Mouse (Mus musculus): Measurements from ENCODE around the gene Bend6.

The Bend6 gene

DNA sequence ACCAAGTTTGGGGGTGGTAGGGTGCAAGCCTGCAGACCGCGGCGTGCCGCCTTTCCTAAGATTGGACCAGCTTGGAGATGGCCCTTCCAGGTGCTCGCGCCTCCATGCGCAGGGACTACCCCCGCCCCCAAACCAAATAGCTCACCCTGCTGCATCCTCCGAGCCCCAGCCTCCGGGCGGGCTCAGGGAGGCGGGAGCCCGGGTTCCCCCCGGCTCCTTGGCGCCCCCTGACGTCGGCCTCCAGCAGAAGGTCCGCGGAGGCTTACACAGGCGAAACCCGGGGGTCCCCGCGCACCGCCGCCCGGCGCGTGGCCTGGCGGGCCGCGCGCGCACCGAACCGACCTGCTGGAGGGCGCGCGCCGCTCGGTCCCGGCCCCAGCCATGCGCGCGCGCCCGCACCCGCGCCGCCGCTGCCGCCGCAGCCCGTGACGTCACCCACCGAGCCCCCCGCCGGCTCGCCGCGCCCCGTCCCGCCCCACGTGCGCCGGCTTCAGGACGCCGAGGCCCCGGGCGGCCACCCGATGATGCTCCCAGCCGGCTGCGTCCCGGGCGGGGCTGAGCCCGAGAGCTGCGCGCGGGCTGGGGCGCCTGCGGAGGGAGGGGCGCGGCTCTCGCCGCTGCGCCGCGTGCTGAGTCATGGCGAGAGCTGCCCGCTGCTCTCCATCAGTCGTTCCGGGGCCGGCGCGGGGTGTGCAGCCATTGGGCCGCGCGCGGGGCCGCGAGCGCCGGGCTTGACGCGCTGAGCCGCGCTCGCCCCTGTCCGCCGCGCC is at the start of gene Bend6:
Gene Bend6 (minus strand): TSS at position 396 of the 770 bp plus-strand sequence.
- peaks cover 4% of the 10 kb centered on the region; the same call in 1 of the 2 replicates for H3K9me3 ChIP-seq (ENCODE audit: low read length)
- peaks cover 53% of the 10 kb centered on the region for H3K4me1 ChIP-seq (replicated peaks; ENCODE audit: low read depth, low read length)
- H3K36me3 ChIP-seq (ENCODE audit: insufficient read depth, low read length) = peaks cover 12% of the 10 kb centered on the region; the same call in 1 of the 2 replicates
- TF ChIP-seq POU5F1 (IDR thresholded peaks at IDR 0.05; ENCODE audit: borderline replicate concordance, low read length) (no peak), NANOG (IDR thresholded peaks at IDR 0.05; ENCODE audit: borderline replicate concordance, low read length) (no peak), CTCF (conservative IDR thresholded peaks at IDR 0.05; ENCODE audit: low read length) (no peak)
- peak within 1 kb of the TSS; percentile 85 for H3K4me3 ChIP-seq (replicated peaks; ENCODE audit: low read length)
- H3K27me3 ChIP-seq (ENCODE audit: insufficient read depth, low read length) = peaks cover 34% of the 10 kb centered on the region

GRCm38 (mm10) chr1:33955626-33956025 is 48.0 kb upstream of the Bend6 start:
- no peak overlapping the region for H3K4me3 ChIP-seq (replicated peaks; ENCODE audit: low read length)
- no peaks in the 10 kb centered on the region for H3K4me1 ChIP-seq (replicated peaks; ENCODE audit: low read depth, low read length)
- TF ChIP-seq CTCF (conservative IDR thresholded peaks at IDR 0.05; ENCODE audit: low read length) = no peak
- TF ChIP-seq POU5F1 (IDR thresholded peaks at IDR 0.05; ENCODE audit: borderline replicate concordance, low read length) = no peak
- TF ChIP-seq NANOG (IDR thresholded peaks at IDR 0.05; ENCODE audit: borderline replicate concordance, low read length) = no peak
- H3K36me3 ChIP-seq (ENCODE audit: insufficient read depth, low read length) = no peaks in the 10 kb centered on the region
- H3K9me3 ChIP-seq (ENCODE audit: low read length) = no peaks in the 10 kb centered on the region
- no peaks in the 10 kb centered on the region for H3K27me3 ChIP-seq (ENCODE audit: insufficient read depth, low read length)

GRCm38 (mm10) chr1:33948511-33948910 is 40.9 kb upstream of the Bend6 start:
- H3K36me3 ChIP-seq (ENCODE audit: insufficient read depth, low read length) = no peaks in the 10 kb centered on the region; the same call in 1 of the 2 replicates
- H3K9me3 ChIP-seq (ENCODE audit: low read length) = no peaks in the 10 kb centered on the region
- H3K27me3 ChIP-seq (ENCODE audit: insufficient read depth, low read length) = no peaks in the 10 kb centered on the region
- TF ChIP-seq POU5F1 (IDR thresholded peaks at IDR 0.05; ENCODE audit: borderline replicate concordance, low read length) (no peak), CTCF (conservative IDR thresholded peaks at IDR 0.05; ENCODE audit: low read length) (no peak), NANOG (IDR thresholded peaks at IDR 0.05; ENCODE audit: borderline replicate concordance, low read length) (no peak)
- H3K4me1 ChIP-seq (replicated peaks; ENCODE audit: low read depth, low read length) = peaks cover 50% of the 10 kb centered on the region
- no peak overlapping the region for H3K4me3 ChIP-seq (replicated peaks; ENCODE audit: low read length)

- Histone ChIP-seq H3K27me3 (ENCODE audit: insufficient read depth, low read length) (no peaks in the 10 kb centered on the region), H3K4me3 (replicated peaks; ENCODE audit: low read length) (no peak overlapping the region), H3K4me1 (replicated peaks; ENCODE audit: low read depth, low read length) (peaks cover 54% of the 10 kb centered on the region)
Observed at GRCm38 (mm10) chr1:33947838-33948237, 40.2 kb upstream of the Bend6 start.

GRCm38 (mm10) chr1:33946601-33947395 is 39.2 kb upstream of the Bend6 start:
- Histone ChIP-seq H3K4me1 (replicated peaks; ENCODE audit: low read depth, low read length) (peaks cover 62% of the 10 kb centered on the region), H3K36me3 (ENCODE audit: insufficient read depth, low read length) (no peaks in the 10 kb centered on the region; the same call in 1 of the 2 replicates), H3K27me3 (ENCODE audit: insufficient read depth, low read length) (no peaks in the 10 kb centered on the region), H3K9me3 (ENCODE audit: low read length) (no peaks in the 10 kb centered on the region), H3K4me3 (replicated peaks; ENCODE audit: low read length) (no peak overlapping the region)
- TF ChIP-seq NANOG (IDR thresholded peaks at IDR 0.05; ENCODE audit: borderline replicate concordance, low read length) (no peak), CTCF (conservative IDR thresholded peaks at IDR 0.05; ENCODE audit: low read length) (no peak), POU5F1 (IDR thresholded peaks at IDR 0.05; ENCODE audit: borderline replicate concordance, low read length) (no peak)

More at GRCm38 (mm10) chr1:33947838-33948237, 40.2 kb upstream of the Bend6 start:
- no peak for TF ChIP-seq NANOG (IDR thresholded peaks at IDR 0.05; ENCODE audit: borderline replicate concordance, low read length)
- TF ChIP-seq CTCF (conservative IDR thresholded peaks at IDR 0.05; ENCODE audit: low read length) = peak; percentile 10; the same call in 1 of the 2 replicates
- no peaks in the 10 kb centered on the region; the same call in 1 of the 2 replicates for H3K36me3 ChIP-seq (ENCODE audit: insufficient read depth, low read length)
- no peaks in the 10 kb centered on the region for H3K9me3 ChIP-seq (ENCODE audit: low read length)

- Histone ChIP-seq H3K4me1 (replicated peaks; ENCODE audit: low read depth, low read length) (peaks cover 72% of the 10 kb centered on the region), H3K4me3 (replicated peaks; ENCODE audit: low read length) (peak overlapping the region; percentile 61), H3K27me3 (ENCODE audit: insufficient read depth, low read length) (no peaks in the 10 kb centered on the region), H3K36me3 (ENCODE audit: insufficient read depth, low read length) (no peaks in the 10 kb centered on the region; the same call in 1 of the 2 replicates), H3K9me3 (ENCODE audit: low read length) (no peaks in the 10 kb centered on the region)
- TF ChIP-seq POU5F1 (IDR thresholded peaks at IDR 0.05; ENCODE audit: borderline replicate concordance, low read length) (no peak), CTCF (conservative IDR thresholded peaks at IDR 0.05; ENCODE audit: low read length) (no peak), NANOG (IDR thresholded peaks at IDR 0.05; ENCODE audit: borderline replicate concordance, low read length) (no peak)
Observed at GRCm38 (mm10) chr1:33945756-33946155, 38.1 kb upstream of the Bend6 start.

DNA sequence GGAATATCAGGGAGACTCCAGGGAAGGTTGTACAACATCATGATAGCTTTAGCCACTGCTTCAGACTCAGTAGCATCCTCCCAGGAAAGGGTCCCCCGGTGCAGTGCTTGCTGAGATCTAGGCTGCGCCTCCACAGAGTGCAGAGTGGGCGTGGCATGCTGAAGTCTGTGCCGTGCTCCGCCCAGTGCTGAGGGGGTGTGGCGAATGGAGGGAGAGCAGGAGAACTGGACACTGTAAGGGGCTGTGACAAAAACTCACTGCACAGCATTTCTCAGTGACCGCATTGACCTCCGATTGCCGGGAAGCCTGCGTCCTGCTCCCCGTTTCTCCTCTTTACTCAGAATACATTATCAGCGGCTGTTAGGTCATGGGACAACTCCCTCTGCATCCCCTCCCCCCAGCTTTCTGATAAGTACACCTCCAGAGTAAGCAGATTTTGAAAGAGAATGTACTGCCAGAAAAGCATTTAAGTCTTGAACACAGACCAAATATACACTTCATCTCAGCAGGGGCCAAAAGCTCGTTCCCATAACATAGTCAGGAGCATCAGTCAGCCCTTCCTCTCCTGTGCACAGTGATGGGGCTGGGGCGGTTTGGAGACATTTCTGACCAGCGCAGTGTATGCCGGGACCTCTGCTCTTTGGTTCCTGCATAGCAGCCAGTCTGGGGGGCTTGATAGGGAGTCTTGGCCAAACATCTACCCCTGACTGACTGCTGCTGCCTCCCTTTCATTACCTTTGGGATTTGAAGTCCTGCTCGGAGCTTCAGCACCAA is 37.5 kb upstream of the Bend6 start:
- Histone ChIP-seq H3K4me3 (replicated peaks; ENCODE audit: low read length) (peak overlapping the region; percentile 61), H3K4me1 (replicated peaks; ENCODE audit: low read depth, low read length) (peaks cover 78% of the 10 kb centered on the region), H3K9me3 (ENCODE audit: low read length) (no peaks in the 10 kb centered on the region), H3K27me3 (ENCODE audit: insufficient read depth, low read length) (no peaks in the 10 kb centered on the region), H3K36me3 (ENCODE audit: insufficient read depth, low read length) (no peaks in the 10 kb centered on the region; the same call in 1 of the 2 replicates)
- TF ChIP-seq CTCF (conservative IDR thresholded peaks at IDR 0.05; ENCODE audit: low read length) (no peak), NANOG (IDR thresholded peaks at IDR 0.05; ENCODE audit: borderline replicate concordance, low read length) (no peak)

DNA sequence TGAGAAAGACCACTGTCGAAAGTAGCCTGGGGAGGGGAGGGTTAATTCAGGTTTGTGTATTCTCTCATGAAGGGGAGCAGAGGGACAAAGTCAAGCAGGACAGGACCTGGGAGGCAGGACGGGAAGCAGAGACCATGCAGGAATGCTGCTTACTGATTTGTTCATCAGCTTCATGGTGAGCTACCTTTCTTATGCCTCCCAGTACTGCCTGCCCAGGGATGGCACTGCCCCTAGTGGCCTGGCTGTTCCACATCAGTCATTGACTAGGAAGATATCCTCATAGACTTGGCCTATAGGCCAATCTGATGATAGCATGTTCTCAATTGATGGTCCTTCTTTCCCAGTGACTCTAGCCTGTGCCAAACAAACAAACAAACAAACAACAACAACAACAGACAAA is 36.3 kb upstream of the Bend6 start:
- TF ChIP-seq POU5F1 (IDR thresholded peaks at IDR 0.05; ENCODE audit: borderline replicate concordance, low read length) (no peak), NANOG (IDR thresholded peaks at IDR 0.05; ENCODE audit: borderline replicate concordance, low read length) (no peak), CTCF (conservative IDR thresholded peaks at IDR 0.05; ENCODE audit: low read length) (peak; percentile 59)
- Histone ChIP-seq H3K4me3 (replicated peaks; ENCODE audit: low read length) (no peak overlapping the region), H3K9me3 (ENCODE audit: low read length) (no peaks in the 10 kb centered on the region), H3K4me1 (replicated peaks; ENCODE audit: low read depth, low read length) (peaks cover 90% of the 10 kb centered on the region), H3K36me3 (ENCODE audit: insufficient read depth, low read length) (no peaks in the 10 kb centered on the region), H3K27me3 (ENCODE audit: insufficient read depth, low read length) (no peaks in the 10 kb centered on the region)

Measured in E14TG2a.4 (cell line).